Comparison of ENCODE assay signal across 8 mouse cellular contexts in genomic region chr13:103173545-103174182, GRCm38 (mm10).
DNase-seq lines count a peak whose midpoint lies in the region; ATAC-seq and TF ChIP-seq lines count a peak whose summit lies in the region.

No protein-coding gene starts in this region.

- no peak for TF ChIP-seq EP300 in lung, postnatal 0 days (IDR thresholded peaks at IDR 0.05)

- no peak overlapping the region for H3K27ac ChIP-seq in lung, postnatal 0 days (ENCODE audit: low read length)

- no peaks in the 10 kb centered on the region for H3K4me1 ChIP-seq in lung, postnatal 0 days (ENCODE audit: insufficient read depth, low read depth, low read length)

- WGBS in lung, postnatal 0 days: 24% methylated on average over 7 of the region's 7 CpGs

- H3K27me3 ChIP-seq in lung, postnatal 0 days (replicated peaks; ENCODE audit: insufficient read depth, low read length): no peaks in the 10 kb centered on the region

- no peak overlapping the region for H3K4me3 ChIP-seq in lung, postnatal 0 days (ENCODE audit: low read depth, low read length)

- intact Hi-C loops in heart, postnatal 14 days (cut with DNase I): loop anchor here (1.0 to 5.0 kb wide), 3 partner anchors 159 to 524 kb away; partner anchors contain the start of gene Mast4

- no peak overlapping the region for H3K4me2 ChIP-seq in lung, postnatal 0 days (replicated peaks; ENCODE audit: low read depth, low read length)

- ATAC-seq in lung, postnatal 0 days: no peak
- ATAC-seq in inflammation-experienced regulatory T-cells, adult 6 months: no peak

- TF ChIP-seq CTCF in lung, postnatal 0 days (IDR thresholded peaks at IDR 0.05): peak; percentile 81

- no peaks in the 10 kb centered on the region for H3K9me3 ChIP-seq in lung, postnatal 0 days (ENCODE audit: low read length)

- H3K36me3 ChIP-seq in lung, postnatal 0 days (ENCODE audit: insufficient read depth, low read length): no peaks in the 10 kb centered on the region

- no peak overlapping the region for H3K9ac ChIP-seq in lung, postnatal 0 days (replicated peaks; ENCODE audit: low read depth)

- DNase-seq in 3134 (ENCODE audit: extremely low read depth, insufficient read length, low spot score) (peak; percentile 11), NIH3T3 (ENCODE audit: low read depth) (peak; percentile 87)
- DNase-seq in embryo, embryonic 10 days (ENCODE audit: low spot score): peak; percentile 85
- peak; percentile 64 to 83 for DNase-seq in heart, postnatal 14 days
- DNase-seq in layer of hippocampus, adult 11-12 months (ENCODE audit: low spot score): peak; percentile 86
- DNase-seq in lung, postnatal 0 days (ENCODE audit: low spot score): peak; percentile 81
- DNase-seq in retina, postnatal 1 day: peak; percentile 82

Comparison
In these comparisons a context has a peak if more than half of its experiments do, and no peak if none do; other contexts are left out.
1. DNase-seq: peak in every context shown above with its lines; median percentile 87 in NIH3T3; 86 in layer of hippocampus, adult 11-12 months; 85 in embryo, embryonic 10 days; 82 in retina, postnatal 1 day; 81 in lung, postnatal 0 days; 74 in heart, postnatal 14 days; 11 in 3134.